Mouse (Mus musculus) cerebellum, postnatal 14 days (tissue): ENCODE results near the gene Zcchc4.

Experiments
- DNase-seq, 2 experiments: peaks; one replicate each; pipeline ENCODE4 v3.0.0; 2021; ENCODE audit warnings: mixed read lengths in 2 of 2

The Zcchc4 gene

GRCm38 (mm10) chr5:52799274-52799985 is 24.2 kb downstream of the Zcchc4 start:
- no peak for DNase-seq

- DNase-seq = no peak
Observed at GRCm38 (mm10) chr5:52805801-52806200, 30.6 kb downstream of the Zcchc4 start.

GRCm38 (mm10) chr5:52806349-52806748 is 31.1 kb downstream of the Zcchc4 start:
- DNase-seq = no peak

- DNase-seq = no peak
Observed at GRCm38 (mm10) chr5:52807030-52807429, 31.8 kb downstream of the Zcchc4 start.

GRCm38 (mm10) chr5:52810446-52810845 is 35.2 kb downstream of the Zcchc4 start:
- no peak for DNase-seq

GRCm38 (mm10) chr5:52811056-52811455 is 35.8 kb downstream of the Zcchc4 start:
- no peak for DNase-seq

GRCm38 (mm10) chr5:52812456-52812855 is 37.2 kb downstream of the Zcchc4 start:
- DNase-seq = no peak

- no peak for DNase-seq
Observed at GRCm38 (mm10) chr5:52813312-52813711, 38.1 kb downstream of the Zcchc4 start.

GRCm38 (mm10) chr5:52818676-52819075 is 43.5 kb downstream of the Zcchc4 start:
- peak; percentile 30 for DNase-seq

- DNase-seq = peak; percentile 64 to 74
Observed at GRCm38 (mm10) chr5:52821691-52822090, 46.5 kb downstream of the Zcchc4 start.

- no peak for DNase-seq
Observed at GRCm38 (mm10) chr5:52827923-52828322, 52.7 kb downstream of the Zcchc4 start.

GRCm38 (mm10) chr5:52833005-52833404 is 57.8 kb downstream of the Zcchc4 start:
- peak; percentile 19 to 22 for DNase-seq

GRCm38 (mm10) chr5:52833761-52834274 is 58.6 kb downstream of the Zcchc4 start, which contains the start of gene Anapc4:
Anapc4 (plus strand) TSS chr5:52834012.
- peak; percentile 99 for DNase-seq

GRCm38 (mm10) chr5:52834386-52834785 is 59.2 kb downstream of the Zcchc4 start:
- no peak for DNase-seq

GRCm38 (mm10) chr5:52844319-52844718 is 69.1 kb downstream of the Zcchc4 start:
- no peak for DNase-seq

GRCm38 (mm10) chr5:52855727-52856126 is 80.5 kb downstream of the Zcchc4 start:
- no peak for DNase-seq

GRCm38 (mm10) chr5:52864446-52864845 is 89.2 kb downstream of the Zcchc4 start:
- DNase-seq = no peak

GRCm38 (mm10) chr5:52865825-52866224 is 90.6 kb downstream of the Zcchc4 start:
- DNase-seq = peak in 1 of 2 experiments; percentile 43

GRCm38 (mm10) chr5:52866361-52867155 is 91.3 kb downstream of the Zcchc4 start:
- no peak for DNase-seq

GRCm38 (mm10) chr5:52868918-52869703 is 93.9 kb downstream of the Zcchc4 start:
- no peak for DNase-seq

GRCm38 (mm10) chr5:52871461-52871860 is 96.3 kb downstream of the Zcchc4 start:
- no peak for DNase-seq

GRCm38 (mm10) chr5:52871986-52872385 is 96.8 kb downstream of the Zcchc4 start:
- DNase-seq = no peak
